Mouse (Mus musculus) forebrain, embryonic 11.5 days (tissue): ENCODE measurements around the gene Purb. TPM values are rescaled to one million over a fixed set of nuclear protein-coding genes. Genes with fewer than 3 reads are reported as not detected.

ENCODE experiments used
- ATAC-seq: fragments of 200-750 bp; cut with Nextera tagmentation; replicated peaks from 2 replicates; pipeline ENCODE4 v1.8.0; 2017; ENCODE audit warnings: moderate TSS enrichment; ENCODE audit not compliant: low FRiP score
- DNase-seq: peaks from one replicate; pipeline ENCODE4 v3.0.0-alpha.2; 2017; ENCODE audit warnings: low spot score
- H3K27ac ChIP-seq: fragments of 300-500 bp; sonication (generic); 2 replicates; pipeline ENCODE4 v1.5.1; 2014; ENCODE audit warnings: low read depth, low read length
- H3K27me3 ChIP-seq: fragments of 300-500 bp; sonication (generic); 2 replicates; pipeline ENCODE4 v1.6.1; 2014; ENCODE audit warnings: mild to moderate bottlenecking, low read length, mixed read lengths; ENCODE audit not compliant: control insufficient read depth, insufficient read depth
- H3K36me3 ChIP-seq: fragments of 300-500 bp; sonication (generic); 2 replicates; pipeline ENCODE4 v1.6.1; 2014; ENCODE audit warnings: mild to moderate bottlenecking, low read length, moderate library complexity, mixed read lengths; ENCODE audit not compliant: control insufficient read depth, insufficient read depth
- H3K4me1 ChIP-seq: fragments of 300-500 bp; sonication (generic); replicated peaks from 2 replicates; pipeline ENCODE4 v1.6.1; 2014; ENCODE audit warnings: low read length, mixed read lengths; ENCODE audit not compliant: control insufficient read depth, insufficient read depth
- H3K4me2 ChIP-seq: fragments of 300-500 bp; sonication (generic); 2 replicates; pipeline ENCODE4 v1.6.1; 2014; ENCODE audit warnings: low read depth, mild to moderate bottlenecking, low read length, moderate library complexity, mixed read lengths; ENCODE audit not compliant: severe bottlenecking
- H3K4me3 ChIP-seq: fragments of 300-500 bp; sonication (generic); 2 replicates; pipeline ENCODE4 v1.5.1; 2014; ENCODE audit warnings: low read depth, low read length
- H3K9ac ChIP-seq: fragments of 300-500 bp; sonication (generic); 2 replicates; pipeline ENCODE4 v1.6.1; 2014; ENCODE audit warnings: low read length
- H3K9me3 ChIP-seq: fragments of 300-500 bp; sonication (generic); 2 replicates; pipeline ENCODE4 v1.6.1; 2016; ENCODE audit warnings: low read length, mixed read lengths; ENCODE audit not compliant: control insufficient read depth
- WGBS: fragments of 180-500 bp; shearing (Covaris S2); extraction: QIAGEN DNeasy Blood & Tissue Kit; methylation state at CpG from one replicate; pipeline ENCODE4 v1.1.7; 2014; 5-methylcytosine and 5-hydroxymethylcytosine counted together
- polyA plus RNA-seq: library from polyadenylated mRNA; unstranded; fragments of >200 nt; fragmentation: Nextera tagmentation; extraction: Ambion mirVana; gene quantifications from 2 replicates; pipeline ENCODE4 v1.2.1, GENCODE M21; 2014

Gene Purb
- polyA plus RNA-seq, 1 experiment from 2014 or later: 15.0 TPM

GRCm38 (mm10) chr11:6489257-6489656 lies 13.5 kb upstream of the Purb start:
- no peaks in the 10 kb centered on the region for H3K9me3 ChIP-seq
- WGBS: 85% methylated on average over 7 of the region's 7 CpGs
- H3K4me1 ChIP-seq: no peaks in the 10 kb centered on the region
- no peaks in the 10 kb centered on the region for H3K27me3 ChIP-seq
- DNase-seq (no peak), ATAC-seq (no peak)
- no peaks in the 10 kb centered on the region for H3K36me3 ChIP-seq
- H3K27ac ChIP-seq: no peak overlapping the region
- H3K4me2 ChIP-seq: no peak overlapping the region
- H3K4me3 ChIP-seq: no peak overlapping the region
- no peak overlapping the region for H3K9ac ChIP-seq

GRCm38 (mm10) chr11:6488041-6488684 lies 12.4 kb upstream of the Purb start:
- no peaks in the 10 kb centered on the region for H3K36me3 ChIP-seq
- no peak overlapping the region for H3K4me2 ChIP-seq
- H3K27ac ChIP-seq: no peak overlapping the region
- H3K4me1 ChIP-seq: no peaks in the 10 kb centered on the region
- H3K27me3 ChIP-seq: no peaks in the 10 kb centered on the region
- H3K4me3 ChIP-seq: no peak overlapping the region
- ATAC-seq (no peak), DNase-seq (no peak)
- H3K9ac ChIP-seq: no peak overlapping the region
- H3K9me3 ChIP-seq: no peaks in the 10 kb centered on the region
- WGBS: 96% methylated on average over 5 of the region's 5 CpGs

GRCm38 (mm10) chr11:6487496-6487895 lies 11.8 kb upstream of the Purb start:
- DNase-seq (no peak), ATAC-seq (no peak)
- no peaks in the 10 kb centered on the region for H3K27me3 ChIP-seq
- no peak overlapping the region for H3K4me2 ChIP-seq
- WGBS: 61% methylated on average over 7 of the region's 7 CpGs
- H3K4me1 ChIP-seq: no peaks in the 10 kb centered on the region
- no peak overlapping the region for H3K9ac ChIP-seq
- H3K9me3 ChIP-seq: no peaks in the 10 kb centered on the region
- no peak overlapping the region for H3K4me3 ChIP-seq
- H3K27ac ChIP-seq: no peak overlapping the region
- H3K36me3 ChIP-seq: no peaks in the 10 kb centered on the region

GRCm38 (mm10) chr11:6486916-6487315 lies 11.2 kb upstream of the Purb start:
- WGBS: 75% methylated on average over 6 of the region's 6 CpGs
- no peaks in the 10 kb centered on the region for H3K9me3 ChIP-seq
- H3K27ac ChIP-seq: no peak overlapping the region
- H3K36me3 ChIP-seq: no peaks in the 10 kb centered on the region
- H3K4me1 ChIP-seq: no peaks in the 10 kb centered on the region
- DNase-seq: no peak
- H3K4me2 ChIP-seq: no peak overlapping the region
- H3K9ac ChIP-seq: no peak overlapping the region
- no peaks in the 10 kb centered on the region for H3K27me3 ChIP-seq
- no peak for ATAC-seq
- no peak overlapping the region for H3K4me3 ChIP-seq

- Histone ChIP-seq H3K27ac (no peak overlapping the region), H3K4me2 (no peak overlapping the region), H3K36me3 (no peaks in the 10 kb centered on the region), H3K4me1 (no peaks in the 10 kb centered on the region), H3K9ac (no peak overlapping the region), H3K4me3 (no peak overlapping the region), H3K9me3 (no peaks in the 10 kb centered on the region), H3K27me3 (no peaks in the 10 kb centered on the region)
- 60% methylated on average over 3 of the region's 3 CpGs for WGBS
- no peak for DNase-seq
- ATAC-seq: no peak
Observed at GRCm38 (mm10) chr11:6484244-6484959, 8.7 kb upstream of the Purb start.

- H3K9ac ChIP-seq: no peak overlapping the region
- H3K27ac ChIP-seq: no peak overlapping the region
- no peak for ATAC-seq
- no peaks in the 10 kb centered on the region for H3K9me3 ChIP-seq
- DNase-seq: no peak
- H3K4me1 ChIP-seq: no peaks in the 10 kb centered on the region
- no peaks in the 10 kb centered on the region for H3K36me3 ChIP-seq
- no peak overlapping the region for H3K4me2 ChIP-seq
- no peak overlapping the region for H3K4me3 ChIP-seq
- no peaks in the 10 kb centered on the region for H3K27me3 ChIP-seq
- WGBS: 84% methylated on average over 2 of the region's 2 CpGs
Observed at GRCm38 (mm10) chr11:6483103-6483502, 7.4 kb upstream of the Purb start.

- no peaks in the 10 kb centered on the region for H3K36me3 ChIP-seq
- no peak overlapping the region for H3K9ac ChIP-seq
- H3K4me2 ChIP-seq: no peak overlapping the region
- 79% methylated on average over 6 of the region's 6 CpGs for WGBS
- H3K4me3 ChIP-seq: no peak overlapping the region
- no peak for ATAC-seq
- no peaks in the 10 kb centered on the region for H3K9me3 ChIP-seq
- H3K4me1 ChIP-seq: no peaks in the 10 kb centered on the region
- H3K27me3 ChIP-seq: no peaks in the 10 kb centered on the region
- no peak for DNase-seq
- no peak overlapping the region for H3K27ac ChIP-seq
Observed at GRCm38 (mm10) chr11:6481669-6482185, 6.0 kb upstream of the Purb start.

- no peaks in the 10 kb centered on the region for H3K27me3 ChIP-seq
Observed at GRCm38 (mm10) chr11:6480681-6481405, 5.1 kb upstream of the Purb start.

More at GRCm38 (mm10) chr11:6480681-6481405, 5.1 kb upstream of the Purb start:
- no peak for DNase-seq
- no peak for ATAC-seq
- no peaks in the 10 kb centered on the region for H3K9me3 ChIP-seq
- H3K36me3 ChIP-seq: no peaks in the 10 kb centered on the region
- H3K4me1 ChIP-seq: no peaks in the 10 kb centered on the region
- H3K4me3 ChIP-seq: no peak overlapping the region
- H3K9ac ChIP-seq: no peak overlapping the region
- no peak overlapping the region for H3K4me2 ChIP-seq
- no peak overlapping the region for H3K27ac ChIP-seq
- 82% methylated on average over 13 of the region's 13 CpGs for WGBS
